Mouse (Mus musculus) neural tube, embryonic 11.5 days (tissue): ENCODE data around the gene Zswim5. TPM values are rescaled to one million over a fixed set of nuclear protein-coding genes. Genes with fewer than 3 reads are reported as not detected.

ENCODE experiments used
- ATAC-seq: fragments of 200-750 bp; cut with Nextera tagmentation; 2 replicates; pipeline ENCODE4 v1.8.0; 2017; ENCODE audit warnings: moderate number of reproducible peaks, mild to moderate bottlenecking, moderate TSS enrichment, moderate library complexity; ENCODE audit not compliant: insufficient read depth, low FRiP score, low TSS enrichment
- DNase-seq: peaks from one replicate; pipeline ENCODE4 v3.0.0-alpha.2; 2015; ENCODE audit warnings: low spot score
- H3K27ac ChIP-seq: fragments of 300-500 bp; sonication (generic); 2 replicates; pipeline ENCODE4 v1.5.1; 2014; ENCODE audit warnings: low read depth, mild to moderate bottlenecking, low read length
- H3K27me3 ChIP-seq: fragments of 300-500 bp; sonication (generic); 2 replicates; pipeline ENCODE4 v1.6.1; 2014; ENCODE audit warnings: mild to moderate bottlenecking, low read length, mixed read lengths; ENCODE audit not compliant: control insufficient read depth, insufficient read depth
- H3K36me3 ChIP-seq: fragments of 300-500 bp; sonication (generic); 2 replicates; pipeline ENCODE4 v1.6.1; 2014; ENCODE audit warnings: mild to moderate bottlenecking, low read length, moderate library complexity, mixed read lengths; ENCODE audit not compliant: control insufficient read depth, insufficient read depth
- H3K4me1 ChIP-seq: fragments of 300-500 bp; sonication (generic); 2 replicates; pipeline ENCODE4 v1.6.1; 2014; ENCODE audit warnings: low read length, mixed read lengths; ENCODE audit not compliant: control insufficient read depth, insufficient read depth
- H3K4me2 ChIP-seq: fragments of 300-500 bp; sonication (generic); 2 replicates; pipeline ENCODE4 v1.6.1; 2014; ENCODE audit warnings: low read depth, mild to moderate bottlenecking, moderate library complexity
- H3K4me3 ChIP-seq: fragments of 300-500 bp; sonication (generic); 2 replicates; pipeline ENCODE4 v1.5.1; 2014; ENCODE audit warnings: low read depth, low read length
- H3K9ac ChIP-seq: fragments of 300-500 bp; sonication (generic); 2 replicates; pipeline ENCODE4 v1.6.1; 2014; ENCODE audit warnings: mild to moderate bottlenecking, low read length
- H3K9me3 ChIP-seq: fragments of 300-500 bp; sonication (generic); 2 replicates; pipeline ENCODE4 v1.6.1; 2016; ENCODE audit warnings: low read length; ENCODE audit not compliant: control insufficient read depth
- WGBS: fragments of 180-500 bp; shearing (Covaris S2); extraction: QIAGEN DNeasy Blood & Tissue Kit; methylation state at CpG from one replicate; pipeline ENCODE4 v1.1.7; 2014; 5-methylcytosine and 5-hydroxymethylcytosine counted together
- polyA plus RNA-seq: library from polyadenylated mRNA; unstranded; fragments of >200 nt; fragmentation: Nextera tagmentation; extraction: Ambion mirVana; gene quantifications from 2 replicates; pipeline ENCODE4 v1.2.1, GENCODE M21; 2014

The Zswim5 gene
- polyA plus RNA-seq, 1 experiment from 2014 or later: 13.6 TPM

- no peak for DNase-seq
- Histone ChIP-seq H3K9ac (no peak overlapping the region), H3K36me3 (no peaks in the 10 kb centered on the region), H3K4me2 (no peak overlapping the region), H3K27me3 (no peaks in the 10 kb centered on the region), H3K4me1 (no peaks in the 10 kb centered on the region), H3K27ac (no peak overlapping the region), H3K4me3 (no peak overlapping the region), H3K9me3 (no peaks in the 10 kb centered on the region)
- ATAC-seq: no peak
- 79% methylated on average over 7 of the region's 7 CpGs for whole genome bisulfite sequencing
These were observed 128.6 kb downstream of the Zswim5 start for GRCm38 (mm10) chr4:117005611-117006400.

- no peaks in the 10 kb centered on the region for H3K27me3 ChIP-seq
- 77% methylated on average over 3 of the region's 3 CpGs for WGBS
- no peak for ATAC-seq
- no peaks in the 10 kb centered on the region for H3K36me3 ChIP-seq
- H3K4me3 ChIP-seq: no peak overlapping the region
- no peak overlapping the region for H3K4me2 ChIP-seq
- no peak overlapping the region for H3K27ac ChIP-seq
- no peaks in the 10 kb centered on the region for H3K9me3 ChIP-seq
- no peak for DNase-seq
- H3K4me1 ChIP-seq: no peaks in the 10 kb centered on the region
- no peak overlapping the region for H3K9ac ChIP-seq
These were observed 129.9 kb downstream of the Zswim5 start for GRCm38 (mm10) chr4:117007058-117007457.

GRCm38 (mm10) chr4:117010231-117010630 lies 133.1 kb downstream of the Zswim5 start:
- H3K9me3 ChIP-seq: no peaks in the 10 kb centered on the region
- H3K36me3 ChIP-seq: no peaks in the 10 kb centered on the region
- H3K4me1 ChIP-seq: no peaks in the 10 kb centered on the region
- ATAC-seq (no peak), DNase-seq (no peak)
- H3K4me3 ChIP-seq: no peak overlapping the region
- no peak overlapping the region for H3K27ac ChIP-seq
- no peak overlapping the region for H3K9ac ChIP-seq
- WGBS: 86% methylated on average over 5 of the region's 5 CpGs
- H3K4me2 ChIP-seq: no peak overlapping the region
- no peaks in the 10 kb centered on the region for H3K27me3 ChIP-seq

GRCm38 (mm10) chr4:117013596-117013995 lies 136.4 kb downstream of the Zswim5 start:
- Histone ChIP-seq H3K4me3 (no peak overlapping the region), H3K36me3 (no peaks in the 10 kb centered on the region), H3K9me3 (no peaks in the 10 kb centered on the region), H3K4me1 (no peaks in the 10 kb centered on the region), H3K27ac (no peak overlapping the region), H3K27me3 (no peaks in the 10 kb centered on the region), H3K4me2 (no peak overlapping the region), H3K9ac (no peak overlapping the region)
- 82% methylated on average over 6 of the region's 6 CpGs for WGBS
- DNase-seq: no peak
- ATAC-seq: no peak

GRCm38 (mm10) chr4:117014901-117015415 lies 137.8 kb downstream of the Zswim5 start:
- Histone ChIP-seq H3K4me3 (no peak overlapping the region), H3K27me3 (no peaks in the 10 kb centered on the region), H3K9me3 (no peaks in the 10 kb centered on the region), H3K4me2 (no peak overlapping the region), H3K9ac (no peak overlapping the region), H3K27ac (no peak overlapping the region), H3K4me1 (0 out of 2 replicates have a peak, but pooled peaks cover under 1% of the 10 kb centered on the region), H3K36me3 (no peaks in the 10 kb centered on the region)
- DNase-seq (no peak), ATAC-seq (no peak)
- WGBS: 75% methylated on average over 4 of the region's 4 CpGs

- Histone ChIP-seq H3K36me3 (no peaks in the 10 kb centered on the region), H3K9me3 (no peaks in the 10 kb centered on the region), H3K27me3 (no peaks in the 10 kb centered on the region), H3K4me2 (no peak overlapping the region), H3K4me3 (no peak overlapping the region), H3K27ac (no peak overlapping the region), H3K4me1 (0 out of 2 replicates have a peak, but pooled peaks cover 3% of the 10 kb centered on the region), H3K9ac (no peak overlapping the region)
- no peak for ATAC-seq
- WGBS: 91% methylated on average over 2 of the region's 2 CpGs
- DNase-seq: no peak
These were observed 140.6 kb downstream of the Zswim5 start for GRCm38 (mm10) chr4:117017738-117018137.

- H3K27ac ChIP-seq: no peak overlapping the region
- no peaks in the 10 kb centered on the region for H3K9me3 ChIP-seq
- peaks cover under 1% of the 10 kb centered on the region; the same call in 1 of the 2 replicates for H3K36me3 ChIP-seq
- 0 out of 2 replicates have a peak, but pooled peaks cover 3% of the 10 kb centered on the region for H3K4me1 ChIP-seq
- DNase-seq: no peak
- no peak for ATAC-seq
- H3K9ac ChIP-seq: no peak overlapping the region
- 82% methylated on average over 7 of the region's 7 CpGs for WGBS
- no peak overlapping the region for H3K4me2 ChIP-seq
- H3K4me3 ChIP-seq: no peak overlapping the region
- H3K27me3 ChIP-seq: no peaks in the 10 kb centered on the region
These were observed 141.2 kb downstream of the Zswim5 start for GRCm38 (mm10) chr4:117018327-117018726.

GRCm38 (mm10) chr4:117019206-117020134 lies 142.3 kb downstream of the Zswim5 start, which contains the start of gene Eif2b3:
Gene Eif2b3 (plus strand): TSS chr4:117019402.
- Histone ChIP-seq H3K27me3 (no peaks in the 10 kb centered on the region), H3K27ac (no peak within 1 kb of the TSS), H3K4me1 (0 out of 2 replicates have a peak, but pooled peaks cover 3% of the 10 kb centered on the region), H3K4me3 (peak within 1 kb of the TSS; percentile 86), H3K9ac (peak within 1 kb of the TSS; percentile 86), H3K4me2 (peak within 1 kb of the TSS; percentile 48), H3K36me3 (peaks cover 2% of the 10 kb centered on the region; the same call in 1 of the 2 replicates), H3K9me3 (no peaks in the 10 kb centered on the region)
- ATAC-seq (peak; percentile 93), DNase-seq (peak; percentile 93)
- WGBS: under 1% methylated on average over 61 of the region's 61 CpGs
